Mouse (Mus musculus) heart, adult 11 months (tissue): ENCODE measurements around the gene Ano8.

Source experiments
- DNase-seq: peaks from one replicate; pipeline ENCODE4 v3.0.0; 2022

Gene Ano8

DNA sequence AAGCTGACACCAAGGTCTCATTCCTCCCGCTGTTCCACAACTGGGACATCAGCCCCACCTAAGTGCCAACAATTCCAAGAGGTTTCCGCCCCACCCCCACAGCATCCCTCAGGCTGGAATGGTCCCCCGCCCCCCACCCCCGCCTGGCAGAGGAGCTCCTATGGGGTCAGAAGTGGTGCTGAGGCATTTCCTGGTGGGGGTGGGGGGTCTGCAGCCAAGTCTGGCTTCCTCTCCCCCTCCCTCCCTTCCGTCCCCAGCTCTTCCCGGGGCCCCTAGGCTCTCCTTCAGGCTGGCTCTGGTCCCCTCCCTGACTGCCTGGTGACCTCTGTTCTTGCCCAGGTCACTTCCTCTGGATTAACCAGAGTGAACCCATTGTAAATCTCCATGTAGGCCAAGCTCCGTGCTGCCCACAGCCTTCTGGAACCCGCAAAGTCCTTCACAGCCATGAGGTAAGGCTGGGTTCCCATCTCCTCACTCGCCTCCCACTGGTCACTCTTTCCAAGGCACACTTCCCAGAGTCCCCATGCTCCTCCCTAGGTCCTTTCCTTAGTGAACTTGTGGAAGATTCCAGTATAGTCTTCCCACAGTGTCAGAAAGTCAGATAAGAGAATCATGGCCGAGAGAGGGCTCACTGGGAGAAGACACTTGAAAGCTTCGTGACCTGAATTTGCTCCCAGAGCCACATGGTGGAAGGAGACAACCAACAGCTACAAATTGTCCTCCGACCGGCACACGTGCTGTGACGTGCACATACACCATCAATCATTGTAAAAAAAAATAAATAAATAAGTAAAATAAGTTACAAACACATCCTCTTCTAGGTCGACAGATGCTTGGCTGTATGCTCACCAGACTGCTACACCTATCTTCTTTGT lies 13.3 kb upstream of the Ano8 start:
- DNase-seq, result peak; percentile 94

DNA sequence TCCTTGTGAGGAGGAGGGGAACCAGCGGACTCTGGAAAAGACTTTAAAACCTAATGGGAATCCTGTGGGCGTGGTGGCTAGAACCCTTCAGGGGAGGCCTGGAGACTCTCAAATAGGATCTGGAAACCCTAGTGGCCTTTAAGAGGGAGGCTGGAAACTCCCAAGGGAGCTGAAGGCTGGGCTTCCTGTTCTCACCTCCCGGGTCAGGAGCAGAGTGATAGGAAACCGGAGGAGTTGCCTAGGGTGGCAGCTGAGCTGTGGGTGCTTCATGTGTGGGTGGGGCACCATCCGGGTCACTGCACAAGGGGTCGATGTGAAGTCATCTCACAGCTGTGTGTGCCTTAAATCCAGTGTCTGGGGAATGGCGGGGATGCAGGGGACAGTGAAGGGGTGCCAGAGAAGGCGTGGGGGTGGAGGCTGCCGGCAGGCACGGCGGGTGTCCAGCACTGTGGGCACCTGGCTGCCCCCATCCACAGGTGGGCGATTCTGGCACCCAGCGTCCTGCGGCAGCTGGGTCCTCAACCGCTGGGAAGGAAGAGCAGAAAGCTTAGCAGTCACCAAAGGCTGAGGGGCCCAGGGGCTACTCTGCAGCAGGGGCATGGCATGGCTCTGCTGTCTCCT lies 12.2 kb upstream of the Ano8 start:
- peak; percentile 98 for DNase-seq

DNA sequence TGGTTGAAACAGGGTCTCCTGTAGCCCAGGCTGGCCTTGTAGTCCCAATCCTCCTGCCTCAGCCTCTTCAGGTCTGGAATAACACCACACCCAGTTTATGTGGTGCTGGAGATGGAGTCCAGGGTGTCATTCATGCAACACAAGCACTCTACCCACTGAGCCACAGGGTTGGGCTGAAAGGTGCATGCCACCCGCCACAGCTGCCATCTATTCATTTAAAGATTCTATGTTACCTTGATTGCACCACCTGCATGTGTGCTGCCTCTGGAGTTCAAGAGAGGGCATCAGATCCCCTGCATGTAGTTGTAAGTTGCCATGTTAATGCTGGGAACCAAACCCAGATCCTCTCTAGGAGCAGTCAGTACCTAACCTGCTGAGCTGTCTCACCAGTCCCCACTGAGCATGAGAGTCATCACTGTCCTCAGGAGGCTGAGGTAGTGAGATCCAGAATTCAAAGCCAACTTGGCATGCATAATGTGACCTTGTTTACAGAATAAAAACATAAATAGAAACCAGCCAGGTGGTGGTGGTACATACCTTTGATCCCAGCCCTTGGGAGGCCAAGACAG lies 11.4 kb upstream of the Ano8 start:
- no peak for DNase-seq

DNA sequence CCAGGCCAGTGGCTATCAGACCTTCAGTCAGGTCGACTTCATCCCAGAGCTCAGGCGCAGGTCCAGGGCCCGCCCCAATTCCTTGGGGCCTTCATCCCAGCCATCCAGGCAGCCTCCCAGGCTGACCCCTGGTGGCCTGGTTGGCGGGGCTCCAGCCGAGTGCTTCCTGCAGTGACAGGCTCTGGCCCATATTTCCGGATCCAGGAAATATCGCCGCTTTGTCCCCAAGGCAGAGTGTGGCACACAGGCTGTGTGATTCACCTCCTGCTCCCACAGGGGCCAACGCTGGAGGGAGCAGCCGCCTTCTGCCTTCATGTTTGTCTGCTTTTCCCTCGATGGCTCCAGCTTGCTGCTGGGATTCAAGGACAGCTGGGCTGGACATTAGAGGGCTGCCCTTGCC lies 10.7 kb upstream of the Ano8 start:
- DNase-seq, result peak; percentile 99

- DNase-seq, result no peak
Observed at GRCm38 (mm10) chr8:71495811-71496210, 10.0 kb upstream of the Ano8 start.

GRCm38 (mm10) chr8:71495039-71495438 lies 9.3 kb upstream of the Ano8 start:
- peak; percentile 98 for DNase-seq

GRCm38 (mm10) chr8:71488454-71488853 lies 2.7 kb upstream of the Ano8 start:
- DNase-seq, result peak; percentile 99

GRCm38 (mm10) chr8:71487691-71488445 lies 2.1 kb upstream of the Ano8 start, which contains the start of gene Gtpbp3:
Gene Gtpbp3 (plus strand): TSS chr8:71488103.
- peak; percentile 98 for DNase-seq

DNA sequence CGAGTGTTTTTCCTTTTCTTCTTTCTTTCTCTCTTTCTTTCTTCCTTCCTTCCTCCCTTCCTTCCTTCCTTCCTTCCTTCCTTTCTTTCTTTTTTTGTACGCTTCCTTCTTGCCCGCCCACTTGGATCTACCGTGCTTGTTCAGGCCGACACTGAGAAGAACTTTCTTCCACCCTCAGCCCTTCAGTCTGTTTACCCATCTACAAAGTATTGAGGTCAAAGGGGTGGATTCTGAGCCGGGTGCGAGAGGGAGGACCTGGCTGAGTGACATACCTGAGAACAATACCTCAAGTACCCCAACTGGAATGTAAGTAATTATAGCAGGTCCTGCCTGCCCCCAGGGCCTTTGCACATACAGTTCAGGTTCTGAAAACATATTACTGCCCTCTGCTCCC lies 370 bp upstream of the Ano8 start:
- no peak for DNase-seq

GRCm38 (mm10) chr8:71484736-71485135 lies 1.0 kb downstream of the Ano8 start:
- DNase-seq, result peak; percentile 95

GRCm38 (mm10) chr8:71483932-71484331 lies 1.8 kb downstream of the Ano8 start:
- no peak for DNase-seq

GRCm38 (mm10) chr8:71478943-71479342 lies 6.8 kb downstream of the Ano8 start:
- DNase-seq, result peak; percentile 93

GRCm38 (mm10) chr8:71477196-71477845 lies 8.4 kb downstream of the Ano8 start:
- peak; percentile 94 for DNase-seq

DNA sequence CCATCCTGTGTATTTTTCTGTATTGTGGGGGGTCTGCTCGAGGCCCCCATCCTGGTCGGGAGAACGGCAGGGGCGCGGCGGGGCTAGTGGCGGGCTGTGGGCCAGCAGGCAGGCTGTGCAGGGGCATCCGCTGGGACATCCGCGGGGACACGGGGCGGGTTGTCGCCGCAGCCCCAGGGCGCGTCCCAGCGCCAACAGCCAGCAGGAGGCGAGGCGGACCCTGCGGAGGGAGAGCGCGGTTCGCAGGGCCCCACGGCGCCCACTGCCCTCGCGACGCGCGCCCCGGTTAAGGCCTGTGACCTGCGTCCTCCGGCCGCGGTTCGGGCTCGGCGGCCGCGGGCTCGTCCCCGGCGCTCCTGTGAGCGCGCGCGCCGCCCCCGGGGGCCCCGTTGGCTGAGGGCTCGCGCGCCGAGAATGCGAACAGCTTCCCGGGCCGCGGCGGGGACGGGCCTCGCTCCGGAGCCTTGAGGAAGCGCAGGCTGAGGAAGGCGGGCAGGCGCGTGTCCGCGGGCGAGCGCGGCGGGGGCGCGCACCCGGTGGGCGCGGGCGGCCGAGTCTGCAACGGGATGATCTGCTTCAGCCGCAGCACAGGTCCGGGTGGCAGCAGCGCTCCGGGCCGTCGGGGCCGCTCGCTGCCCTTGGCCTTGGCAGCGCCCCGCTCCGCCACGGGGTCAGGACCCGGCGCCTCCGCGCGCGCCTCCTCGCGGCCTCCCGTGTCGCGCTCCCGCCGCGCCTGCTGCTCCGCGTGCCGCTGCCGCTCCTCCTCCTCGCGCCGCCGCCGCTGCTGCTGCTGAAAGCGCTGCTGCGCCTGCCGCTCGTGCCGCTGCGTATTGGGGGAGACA lies 9.4 kb downstream of the Ano8 start:
- DNase-seq, result peak; percentile 99

DNA sequence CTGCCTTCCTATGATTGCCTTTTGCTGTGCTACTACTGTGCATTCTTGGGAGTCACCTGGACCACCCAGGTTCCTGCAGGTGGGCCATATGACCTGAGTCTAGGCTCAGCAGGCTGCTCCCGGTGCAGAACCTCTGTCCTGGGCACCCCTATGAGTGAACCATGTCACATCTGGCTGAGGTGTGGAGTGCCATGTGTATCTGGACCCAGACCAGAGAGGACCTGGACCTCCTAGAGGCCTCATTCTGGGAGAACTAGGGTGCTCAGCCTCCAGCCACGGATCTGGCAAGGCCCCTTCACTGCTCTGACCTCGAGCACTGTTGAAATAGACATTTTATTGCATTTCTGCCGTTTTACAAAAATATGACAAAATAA lies 10.1 kb downstream of the Ano8 start:
- peak; percentile 95 for DNase-seq

DNA sequence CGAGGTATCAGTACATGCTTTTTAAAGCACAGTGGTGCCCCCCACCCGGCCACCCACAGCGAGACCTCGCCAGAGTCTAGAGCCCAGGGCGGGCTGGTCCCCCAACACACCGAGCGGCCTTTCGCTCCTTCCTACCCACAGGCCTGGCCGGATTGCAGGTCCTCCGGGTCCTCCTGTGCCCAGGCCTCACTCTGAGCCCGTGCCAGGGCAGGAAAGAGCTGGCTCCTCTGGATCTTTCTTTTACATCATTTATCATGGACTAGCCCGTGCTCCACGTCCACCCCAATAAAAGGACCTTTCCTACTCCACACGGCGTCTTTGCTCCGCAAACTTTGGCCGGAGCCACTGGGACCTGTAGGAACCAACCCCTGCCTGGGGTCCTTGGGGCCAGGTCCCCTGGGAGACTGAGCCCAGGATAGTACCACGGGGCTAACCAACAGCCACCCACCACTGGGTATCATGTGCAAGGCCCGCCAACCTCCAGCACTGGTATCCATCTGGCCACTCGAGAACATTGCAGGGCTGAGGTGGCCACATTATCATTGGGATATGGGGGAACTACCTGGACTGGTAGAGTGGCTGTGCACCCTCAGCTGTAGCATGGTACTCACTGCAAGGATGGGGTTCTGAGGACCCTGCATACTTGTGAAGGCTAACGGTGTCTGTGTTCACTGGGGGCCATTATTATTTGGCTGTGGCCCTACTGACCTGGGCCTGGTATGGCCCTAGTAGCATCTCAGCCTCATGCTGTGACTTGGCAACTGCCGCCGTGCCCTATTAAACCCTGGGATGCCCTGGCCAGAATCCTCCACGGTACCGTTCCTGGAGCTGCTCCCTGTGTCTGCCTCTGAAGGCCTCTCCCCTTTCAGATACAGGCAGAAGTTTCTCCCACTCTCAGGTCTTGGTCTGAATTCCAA lies 10.7 kb downstream of the Ano8 start:
- peak; percentile 94 for DNase-seq

GRCm38 (mm10) chr8:71474344-71474743 lies 11.4 kb downstream of the Ano8 start:
- peak; percentile 92 for DNase-seq

DNA sequence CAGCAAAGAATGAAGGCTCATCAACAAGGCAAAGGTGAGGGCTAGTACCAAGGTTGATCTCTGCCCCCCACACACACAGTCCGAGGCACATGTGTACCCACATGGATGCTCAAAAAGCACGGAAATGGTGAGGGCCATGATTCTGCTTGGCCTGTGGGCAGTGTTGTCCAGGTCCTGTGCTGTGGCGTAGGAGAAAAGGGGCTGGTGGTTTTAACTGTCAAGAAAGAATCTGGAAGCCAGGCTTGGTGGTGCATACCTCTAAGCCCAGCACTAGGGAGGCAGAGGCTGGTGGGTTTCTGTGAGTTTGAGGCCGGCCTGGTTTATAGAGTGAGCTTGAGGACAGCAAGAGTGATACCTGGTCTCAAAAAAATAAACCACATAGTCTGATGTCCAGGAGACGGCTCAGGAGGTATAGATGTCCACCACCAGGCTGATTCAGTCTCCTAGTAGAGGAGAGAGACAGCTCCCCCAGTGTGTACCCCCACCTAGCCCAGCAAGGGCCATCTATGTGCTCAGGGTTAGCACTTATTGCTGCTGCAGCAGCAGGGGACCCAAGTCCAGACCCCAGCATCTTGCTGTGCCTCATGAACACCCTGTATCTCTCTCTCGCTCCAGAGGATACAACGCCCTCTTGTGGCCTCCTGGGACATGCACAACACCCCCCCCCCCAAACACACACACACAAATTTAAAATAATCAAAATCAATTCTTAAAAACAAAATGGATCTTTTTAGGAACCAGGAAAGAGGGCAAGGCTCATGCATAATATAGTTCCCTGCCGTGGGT lies 13.0 kb downstream of the Ano8 start:
- peak; percentile 90 for DNase-seq

DNA sequence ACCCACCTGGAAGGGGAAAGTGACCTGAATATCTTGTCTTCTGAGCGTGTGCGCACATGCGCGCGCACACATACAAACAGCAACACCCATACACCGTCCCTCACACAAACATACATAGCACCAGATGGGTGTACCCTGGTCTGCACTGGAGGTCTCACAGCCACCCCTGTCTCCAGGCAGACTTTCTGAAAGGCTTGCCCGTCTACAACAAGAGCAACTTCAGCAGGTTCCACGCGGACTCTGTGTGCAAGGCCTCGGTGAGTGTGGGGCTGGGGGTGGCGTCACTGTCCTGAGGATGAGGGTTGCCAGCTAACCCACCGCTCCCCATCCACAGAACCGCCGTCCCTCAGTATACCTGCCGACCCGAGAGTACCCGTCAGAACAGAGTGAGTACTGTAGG lies 13.9 kb downstream of the Ano8 start:
- peak; percentile 92 for DNase-seq

DNA sequence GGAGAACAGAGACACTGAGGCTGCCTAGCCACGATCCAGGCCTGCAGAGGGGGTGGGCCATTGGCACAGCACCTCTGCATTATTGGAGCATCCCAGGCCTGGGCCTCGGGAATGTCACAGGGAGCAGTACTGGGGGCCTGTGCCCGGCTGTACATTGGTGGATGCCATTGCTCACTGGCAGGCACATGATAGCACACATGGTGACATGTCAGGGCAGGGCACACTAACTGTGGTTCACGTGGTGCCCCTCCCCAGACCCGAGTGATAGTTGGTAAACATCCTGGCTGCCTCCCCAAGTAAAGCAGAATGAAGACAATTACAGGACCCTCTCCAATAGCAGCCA lies 14.9 kb downstream of the Ano8 start:
- peak; percentile 93 for DNase-seq
